Mouse (Mus musculus): ENCODE measurements around the gene Capzb.
A peak's percentile ranks its signal among the peaks of the same experiment; 100 is the strongest.

Capzb gene

DNA sequence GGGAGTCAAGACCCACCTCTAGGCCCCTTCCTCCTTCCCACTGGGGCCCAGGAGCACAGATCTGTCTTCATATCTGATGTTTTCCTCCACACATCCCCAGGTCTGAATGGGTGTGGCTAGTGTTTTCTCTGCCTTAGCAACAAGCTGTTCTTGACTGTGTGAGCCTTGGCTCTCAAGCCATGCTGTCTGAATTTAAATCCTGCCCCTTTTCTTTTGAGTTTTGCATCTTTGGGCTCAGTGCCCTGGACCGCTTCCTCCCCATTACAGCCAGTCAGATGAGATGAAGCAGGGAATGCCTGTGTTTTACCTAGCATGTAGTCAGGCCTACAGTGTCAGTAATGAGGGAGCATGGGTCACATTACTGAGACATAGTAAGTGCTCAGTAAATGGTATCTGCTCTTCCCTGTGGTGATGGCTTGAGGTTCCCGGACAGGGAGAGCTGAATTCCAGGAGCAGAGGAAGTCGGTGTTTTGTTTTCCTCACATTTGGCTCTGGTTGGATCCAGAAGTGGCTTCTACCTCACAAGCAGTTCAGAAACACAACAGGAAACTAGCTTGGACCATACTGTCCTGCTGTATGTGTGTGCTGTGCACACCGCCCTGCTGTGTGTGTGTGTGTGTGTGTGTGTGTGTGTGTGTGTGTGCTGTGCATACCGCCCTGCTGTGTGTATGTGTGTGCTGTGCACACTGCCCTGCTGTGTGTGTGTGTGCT, 16.6 kb downstream of the Capzb start:
- no peak for DNase-seq

DNA sequence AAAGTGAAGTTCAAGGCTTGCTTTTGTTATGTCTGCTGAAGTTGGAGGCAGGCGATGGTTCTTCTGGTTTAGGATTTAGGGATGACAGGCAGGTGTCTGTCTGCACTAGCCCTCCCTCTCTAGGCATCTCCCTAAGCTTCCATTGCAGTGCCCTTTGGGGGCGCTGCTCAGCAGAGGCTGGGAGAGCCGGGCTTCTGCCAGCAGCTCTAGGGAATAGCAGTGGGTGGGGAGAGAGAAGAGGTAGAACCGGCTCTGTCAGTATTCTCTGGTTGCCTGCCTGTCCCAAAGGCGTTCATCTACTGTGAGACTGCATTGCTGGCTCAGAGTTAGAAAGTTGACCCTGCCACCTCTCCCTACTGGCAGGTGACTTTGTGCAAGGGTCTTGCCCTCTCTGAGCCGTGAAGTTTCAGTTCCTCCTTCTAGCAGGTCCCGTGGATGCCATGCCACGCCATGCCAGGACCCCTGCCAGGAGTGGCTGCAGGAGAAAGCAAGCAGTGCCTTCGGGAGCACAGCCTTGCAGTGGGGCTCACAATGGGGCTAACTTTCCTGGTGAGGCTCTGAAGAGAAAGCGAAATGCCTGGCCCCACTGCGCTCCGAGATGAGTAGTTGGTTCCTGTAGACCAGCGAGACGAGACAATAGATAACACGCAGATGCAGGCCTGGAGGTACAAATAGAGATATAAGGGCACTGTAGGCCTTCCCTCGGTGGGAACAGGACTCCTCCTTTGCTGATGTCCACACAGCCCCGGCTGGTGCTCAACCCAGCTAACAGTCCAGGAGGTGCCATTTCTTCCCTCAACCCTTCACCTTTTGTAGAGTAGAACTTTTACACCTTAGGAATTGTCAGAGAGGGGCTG, 19.5 kb downstream of the Capzb start:
- peak in 1 of 2 experiments; percentile 55 for DNase-seq

DNA sequence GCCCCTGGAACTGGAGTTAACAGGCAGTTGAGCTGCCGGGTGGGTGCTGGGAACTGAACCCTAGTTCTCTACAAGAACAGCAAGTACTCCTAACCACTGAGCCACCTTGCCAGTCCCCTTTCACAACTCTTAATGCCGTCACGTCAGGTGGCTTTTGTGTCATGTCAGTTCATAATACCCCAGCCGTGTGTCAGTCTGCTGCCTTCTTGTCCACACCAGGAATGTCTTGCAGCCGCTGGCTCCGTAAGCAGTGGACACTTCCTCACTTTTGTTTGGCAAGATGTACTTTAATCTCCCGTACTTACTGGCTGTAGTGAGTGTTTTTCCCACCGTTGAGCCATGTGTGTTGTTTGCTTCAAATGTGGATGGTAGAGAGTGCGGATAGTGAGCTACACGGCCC, 20.4 kb downstream of the Capzb start:
- no peak for DNase-seq

DNA sequence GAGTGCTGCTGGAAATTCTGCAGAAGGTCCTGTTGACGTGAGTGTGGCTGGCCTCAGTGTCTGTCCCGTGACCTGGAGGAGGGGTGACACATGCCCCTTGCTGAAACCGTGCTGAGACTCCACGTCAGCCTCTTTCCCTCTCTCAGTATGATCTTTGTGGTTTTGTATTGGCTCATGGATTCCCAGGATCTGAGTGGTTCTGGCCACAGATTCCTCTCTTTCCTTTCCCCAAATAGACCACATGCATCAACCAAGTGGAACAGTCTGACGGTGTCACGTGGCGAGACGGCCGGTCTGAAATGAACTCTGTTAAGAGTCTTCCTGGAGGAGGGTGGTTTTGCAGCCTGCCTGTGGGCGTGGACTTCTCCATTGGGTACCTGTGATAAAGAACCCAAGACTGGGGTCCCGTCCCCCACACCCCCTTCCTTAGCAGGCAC, 21.3 kb downstream of the Capzb start:
- no peak for DNase-seq

DNA sequence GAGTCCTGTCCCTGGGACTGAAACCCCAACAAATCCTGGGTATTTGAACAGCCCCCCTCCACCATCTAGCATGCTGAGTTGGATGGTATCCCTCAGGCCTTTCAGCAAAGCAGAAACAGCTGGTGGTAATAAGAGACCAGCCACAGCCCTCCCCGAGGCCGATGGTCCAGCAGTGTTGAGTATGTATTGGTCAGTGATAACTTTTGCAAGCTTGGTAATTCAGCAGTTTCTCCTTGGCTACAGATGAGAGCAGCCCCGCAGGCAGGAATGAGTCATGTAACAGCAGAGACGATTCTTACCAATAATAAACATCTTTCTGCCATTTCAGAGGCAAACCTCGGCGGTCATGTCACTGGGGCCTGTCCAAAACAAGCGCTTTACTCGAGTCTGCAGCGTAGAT, 23.9 kb downstream of the Capzb start:
- no peak for DNase-seq

DNA sequence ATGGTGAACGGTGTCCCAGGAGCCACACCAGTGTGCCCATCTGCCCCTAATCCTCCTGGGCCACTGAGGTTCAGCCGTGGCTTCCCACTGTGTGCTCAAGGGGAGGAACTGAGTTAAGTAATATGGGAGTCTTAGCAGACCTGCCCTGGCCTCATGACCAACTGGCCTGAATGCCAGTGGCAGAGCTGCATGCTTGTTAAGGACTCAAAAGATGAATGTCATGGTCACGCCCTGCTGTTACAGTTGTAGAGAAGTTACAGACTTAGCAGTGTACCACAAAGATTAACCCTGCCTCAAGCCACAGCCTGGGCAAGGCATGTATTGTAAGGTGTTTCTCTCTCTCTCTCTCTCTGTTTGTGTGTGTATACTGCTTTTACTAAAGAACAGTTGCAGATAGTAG, 25.8 kb downstream of the Capzb start:
- DNase-seq = no peak

DNA sequence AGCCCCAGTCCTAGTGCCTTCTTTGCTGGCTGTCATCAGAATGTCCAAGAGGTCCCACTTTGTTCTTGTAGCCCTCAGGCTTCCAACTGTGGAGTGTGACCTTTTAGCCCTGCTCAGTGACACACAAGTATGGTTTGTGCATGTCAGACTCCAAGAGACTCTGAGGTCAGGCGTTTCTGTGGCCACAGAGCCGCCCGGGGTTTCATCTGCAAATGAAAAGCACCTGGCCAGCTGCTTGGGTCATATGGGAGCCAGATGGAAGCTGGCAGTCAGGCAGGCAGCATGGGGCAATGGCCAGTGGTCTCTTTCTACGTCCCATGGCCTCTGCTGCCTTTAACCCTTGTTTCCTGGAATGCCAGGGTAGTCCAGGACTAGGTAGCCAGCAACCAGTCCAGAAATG, 27.0 kb downstream of the Capzb start:
- no peak for DNase-seq

DNA sequence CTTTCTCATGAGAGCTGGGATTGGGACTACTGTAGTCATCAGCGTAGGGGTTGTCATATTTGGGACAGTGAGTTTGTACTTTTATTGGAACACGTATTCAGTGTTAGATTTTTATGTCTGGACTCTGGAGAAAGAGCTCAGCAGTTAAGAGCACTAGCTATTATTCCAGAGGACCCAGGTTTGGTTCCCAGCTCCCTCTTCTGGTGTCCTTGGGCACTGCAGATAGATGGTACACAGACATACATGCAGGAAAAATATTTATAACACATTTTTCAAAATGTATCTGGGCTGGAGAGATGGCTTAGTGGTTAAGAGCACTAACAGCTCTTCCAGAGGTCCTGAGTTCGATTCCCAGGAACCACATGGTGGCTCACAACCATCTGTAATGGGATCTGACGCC, 28.3 kb downstream of the Capzb start:
- no peak for DNase-seq

DNA sequence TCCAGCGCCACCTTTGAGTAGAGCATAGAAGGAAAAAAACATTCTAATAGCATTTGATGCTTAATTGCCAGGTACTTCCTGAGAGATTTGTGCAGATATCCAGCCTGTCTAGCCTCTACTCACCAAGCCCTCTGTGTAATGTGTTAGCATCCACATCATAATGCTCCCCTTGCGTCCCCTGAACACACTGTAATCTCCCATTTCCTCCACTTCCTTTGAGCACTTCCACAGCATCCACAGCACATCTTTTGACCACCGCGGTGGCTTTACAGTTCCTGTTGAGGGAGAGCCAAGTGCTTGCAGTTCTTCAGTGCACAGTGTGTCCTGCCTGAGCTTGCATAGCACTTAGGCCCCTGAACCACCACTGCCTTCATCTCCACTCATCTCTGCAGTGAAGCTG, 29.1 kb downstream of the Capzb start:
- no peak for DNase-seq

DNA sequence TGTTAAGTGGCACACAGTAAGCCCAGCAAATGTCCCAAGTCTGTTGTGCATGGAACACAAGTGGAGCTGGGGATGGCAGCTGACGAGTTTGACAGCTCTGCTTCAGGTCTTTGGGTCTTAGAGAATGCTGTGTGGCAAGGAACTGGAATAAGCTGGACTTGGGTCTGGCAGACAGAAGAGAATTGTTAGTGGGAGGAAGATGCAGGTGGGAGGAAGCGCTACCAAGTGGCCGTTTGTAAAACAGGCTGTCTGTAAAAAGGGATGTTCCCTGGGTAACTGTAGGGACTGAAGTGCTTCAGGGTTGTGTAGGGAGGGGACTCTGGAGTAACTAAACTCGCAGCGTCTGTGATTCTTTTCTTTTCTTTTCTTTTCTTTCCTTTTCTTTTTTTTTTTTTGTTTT, 32.4 kb downstream of the Capzb start:
- DNase-seq = no peak

DNA sequence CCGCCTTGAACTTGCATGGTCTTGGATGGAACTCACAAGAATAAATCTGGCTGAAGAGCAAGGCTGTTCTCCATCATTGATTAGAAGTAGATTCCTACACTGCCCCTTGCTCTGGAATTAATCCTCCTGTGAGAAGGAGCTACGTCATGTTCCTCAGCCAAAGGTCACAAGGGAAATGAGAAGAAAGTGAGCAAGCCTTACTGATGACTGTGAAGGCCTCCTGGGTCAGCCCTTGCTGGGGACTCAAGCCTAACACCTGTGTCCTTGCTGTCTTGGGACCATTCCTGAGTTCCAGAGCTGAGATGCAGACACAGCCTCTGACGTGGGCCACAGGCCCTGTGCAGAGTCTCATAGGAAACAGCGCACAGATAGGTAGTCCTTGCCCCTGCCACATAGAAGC, 33.2 kb downstream of the Capzb start:
- no peak for DNase-seq

DNA sequence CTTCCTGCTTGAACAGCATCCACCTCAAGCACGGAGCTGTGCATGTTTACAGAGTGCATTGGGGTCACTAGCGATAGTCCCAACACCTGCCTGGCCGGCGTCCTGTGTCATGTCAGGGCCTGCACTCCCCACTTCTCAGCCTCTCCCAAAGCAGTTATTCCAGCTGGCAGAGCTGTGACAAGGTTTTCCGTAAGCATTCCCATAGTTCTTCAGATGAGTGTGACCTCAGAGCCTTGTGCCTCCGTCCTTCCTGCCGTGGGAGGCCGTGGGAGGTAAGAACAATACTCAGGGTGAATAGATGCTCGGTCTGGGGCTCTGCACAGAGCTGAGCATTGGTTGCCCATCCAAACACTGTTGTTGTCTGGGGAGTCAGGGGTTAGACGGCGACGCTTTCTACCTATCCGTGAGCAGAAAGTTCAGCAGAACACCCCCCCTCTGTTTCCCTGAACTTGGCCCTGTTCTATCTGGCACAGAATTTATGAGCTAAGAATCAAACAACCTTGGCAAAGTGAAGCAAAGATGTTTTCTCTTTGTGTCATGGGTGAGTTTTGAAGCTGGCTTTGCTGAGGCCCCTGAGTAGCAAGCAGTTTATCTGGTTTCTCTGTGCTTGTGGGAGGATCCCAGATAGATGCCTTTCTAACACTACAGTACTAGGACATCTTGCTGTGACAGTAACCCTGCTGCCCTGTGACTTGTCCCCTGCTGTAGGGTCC, 34.0 kb downstream of the Capzb start:
- no peak for DNase-seq

DNA sequence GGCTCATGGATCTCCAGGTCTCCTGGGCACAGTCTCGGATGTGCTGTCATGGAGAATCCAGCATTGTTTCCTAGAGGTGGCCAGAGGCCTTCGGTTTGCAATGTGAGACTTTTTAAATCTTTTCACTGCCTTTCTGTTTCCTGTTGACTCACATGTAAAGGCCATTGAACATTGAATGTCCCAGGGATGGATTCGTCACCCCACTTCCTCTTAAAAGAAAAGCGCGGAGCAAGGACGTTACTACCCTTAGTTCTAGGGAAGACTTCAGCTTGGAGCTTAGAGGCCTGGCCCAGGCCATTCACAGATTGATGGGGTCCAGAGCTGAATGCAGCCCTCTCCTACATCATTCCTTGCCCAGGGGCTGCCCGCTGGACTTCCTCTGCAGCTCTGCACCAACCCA, 35.2 kb downstream of the Capzb start:
- no peak for DNase-seq

DNA sequence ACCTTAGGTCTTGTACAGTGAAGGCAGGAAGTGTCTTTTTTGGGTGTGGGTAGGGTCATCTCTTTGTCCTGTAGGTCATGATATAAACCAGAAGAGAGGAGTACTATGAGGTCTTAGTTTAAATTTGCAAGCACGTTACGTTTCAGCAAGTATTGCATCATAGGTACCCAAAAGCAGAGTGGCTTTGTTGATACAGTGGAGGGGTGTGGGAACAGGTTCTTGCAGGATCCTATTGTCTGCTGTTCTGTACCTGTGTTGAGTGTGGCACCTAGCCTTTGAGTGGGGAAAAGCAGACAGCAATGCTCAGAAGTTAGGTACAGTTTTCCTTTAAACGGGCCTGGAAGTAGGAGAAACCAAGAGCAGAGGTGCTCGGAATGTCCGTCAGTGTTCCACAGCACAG, 36.6 kb downstream of the Capzb start:
- no peak for DNase-seq

DNA sequence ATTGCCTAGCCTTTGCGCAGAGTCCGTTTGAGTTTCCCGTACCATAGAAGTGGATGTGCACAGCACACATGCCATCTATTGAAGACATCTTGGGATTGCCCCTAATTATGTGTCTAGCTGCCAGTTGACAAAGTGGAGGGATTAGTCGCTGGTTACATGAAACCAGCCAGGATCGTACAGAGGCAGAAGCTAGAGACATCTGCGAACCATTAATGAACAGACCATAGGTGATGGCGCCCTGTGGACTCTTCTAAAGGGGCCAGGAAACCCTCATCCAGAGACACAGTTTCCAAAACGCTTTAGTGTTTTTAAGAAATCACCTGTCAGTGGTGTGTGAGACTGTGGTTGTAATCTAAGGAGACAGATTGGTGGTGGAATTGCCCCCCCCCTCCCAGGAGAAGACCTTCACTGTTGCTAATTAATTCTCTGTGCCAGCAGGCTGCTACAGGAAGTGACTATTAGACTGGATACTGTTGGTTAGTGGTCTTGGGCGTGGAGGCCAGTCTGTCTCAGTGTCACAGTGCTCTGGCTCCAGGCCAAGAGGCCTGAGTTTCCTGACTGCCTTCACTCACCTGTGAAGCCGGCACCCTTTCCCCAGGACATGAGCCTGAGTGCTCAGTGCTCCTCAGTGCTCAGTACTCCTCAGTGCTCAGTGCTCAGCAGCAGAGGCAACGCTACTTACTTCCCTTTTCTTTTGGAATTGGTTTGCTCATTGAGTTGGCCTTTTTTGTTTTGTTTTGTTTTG, 37.8 kb downstream of the Capzb start:
- peak in 1 of 2 experiments; percentile 52 for DNase-seq

DNA sequence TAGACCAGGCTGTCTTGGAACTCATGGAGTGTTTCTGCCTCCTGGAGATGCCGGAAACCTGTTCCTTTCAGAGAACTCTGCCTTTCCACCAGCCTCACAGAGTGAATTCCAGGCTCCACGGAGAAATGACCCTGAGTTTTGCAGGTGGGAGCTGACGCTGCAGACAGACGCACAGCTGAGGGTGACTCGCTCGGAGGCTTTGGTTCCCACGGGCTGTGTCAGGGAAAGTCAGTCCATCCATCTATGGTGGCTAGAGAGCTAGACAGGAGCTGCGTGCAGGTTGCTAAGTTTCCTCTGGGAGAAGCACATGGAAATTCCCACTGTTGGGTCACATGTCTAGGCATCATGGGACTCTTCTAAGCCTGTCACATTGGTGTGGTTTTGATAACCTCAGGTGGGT, 38.5 kb downstream of the Capzb start:
- no peak for DNase-seq

DNA sequence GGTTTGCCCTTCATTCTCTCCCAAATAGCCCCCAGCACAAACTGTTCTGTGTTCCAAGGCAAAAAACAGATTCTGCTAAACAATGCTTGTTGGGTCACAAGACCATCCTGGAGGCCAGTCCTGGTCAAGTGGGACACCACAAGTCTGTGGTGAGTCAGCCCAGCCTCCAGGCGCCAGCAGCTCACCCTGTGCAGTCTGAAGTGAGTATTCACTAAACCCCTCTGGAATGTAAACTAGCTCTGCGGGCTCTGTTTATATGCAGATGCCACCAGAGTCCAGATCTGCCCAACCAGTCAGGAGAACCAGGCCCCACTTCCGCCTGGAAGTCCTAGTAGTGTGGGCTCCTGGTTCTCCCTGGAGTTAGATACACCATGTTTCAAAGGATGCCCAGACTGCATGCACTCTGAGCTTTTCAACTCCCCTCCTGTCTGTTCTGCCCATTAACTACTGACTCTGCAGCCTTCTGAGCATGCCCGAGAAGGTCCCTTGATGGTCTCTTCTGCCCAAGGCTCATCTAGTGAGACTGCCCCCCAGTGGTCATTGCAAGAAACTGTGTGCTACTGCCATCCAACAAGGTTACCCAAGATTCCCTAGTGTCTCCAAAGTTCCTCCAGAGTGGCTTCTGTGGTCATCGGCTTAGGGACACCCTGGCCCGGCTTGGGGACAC, 39.9 kb downstream of the Capzb start:
- peak in 1 of 2 experiments; percentile 65 for DNase-seq

DNA sequence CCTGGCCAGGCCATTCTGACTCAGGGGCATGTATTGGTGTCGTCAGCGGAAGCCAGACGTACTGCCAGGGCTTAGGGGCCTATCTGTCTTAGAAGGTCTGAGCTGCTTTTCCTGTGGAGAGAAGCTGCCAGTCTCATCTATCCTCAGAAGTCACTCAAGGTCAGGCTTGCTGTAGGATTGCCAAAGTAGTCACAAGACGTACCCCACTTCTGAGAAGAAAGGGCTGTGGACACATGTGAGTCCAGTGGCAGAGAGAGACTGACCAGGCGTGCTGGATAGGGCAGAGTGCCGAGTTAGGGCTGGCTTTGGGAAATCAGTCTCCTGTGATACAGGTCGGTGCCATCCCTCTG, 40.4 kb downstream of the Capzb start:
- DNase-seq = no peak

DNA sequence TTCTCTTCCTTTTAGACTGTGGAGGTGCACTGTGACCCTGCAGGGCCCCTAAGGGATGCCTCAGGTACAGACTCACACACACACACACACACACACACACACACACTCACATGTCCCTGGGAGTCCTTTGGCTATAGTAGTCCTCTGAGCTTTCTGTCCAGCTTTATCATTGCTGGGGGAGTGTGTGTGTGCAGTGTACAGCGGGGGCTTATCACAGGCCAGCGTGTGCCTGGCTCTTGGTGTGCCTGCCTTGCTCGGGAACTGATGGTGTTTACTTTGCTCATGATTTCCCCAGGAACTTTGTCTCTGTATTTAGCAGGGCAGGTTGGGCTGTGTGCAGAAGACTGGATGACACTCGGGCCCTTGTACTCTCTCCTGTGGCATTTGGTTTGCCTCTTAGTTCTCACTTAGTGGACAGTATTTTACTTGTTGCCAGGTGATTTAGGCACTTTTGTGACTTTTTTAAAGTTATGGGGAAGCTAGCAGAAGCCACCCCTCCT, 41.1 kb downstream of the Capzb start:
- DNase-seq = no peak

DNA sequence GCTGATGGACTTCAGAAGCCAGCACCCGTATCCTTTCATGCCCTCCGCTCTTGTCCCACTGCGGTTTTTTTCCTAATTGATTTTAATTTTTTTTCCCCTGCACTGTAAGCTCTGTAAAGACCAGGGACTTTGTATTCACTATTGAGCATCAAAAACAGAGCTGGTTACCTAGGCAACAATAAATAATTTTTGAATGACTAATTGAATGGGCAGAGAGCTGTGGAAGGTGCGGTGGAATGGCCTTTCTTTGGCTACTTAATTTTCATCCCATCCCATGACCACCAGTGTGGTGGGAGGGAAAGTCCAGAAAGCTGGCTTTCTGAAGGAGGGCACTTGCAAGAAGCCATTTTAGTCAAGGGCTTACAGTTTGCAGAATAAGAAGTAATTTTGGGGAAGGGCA, 41.6 kb downstream of the Capzb start:
- no peak for DNase-seq

DNA sequence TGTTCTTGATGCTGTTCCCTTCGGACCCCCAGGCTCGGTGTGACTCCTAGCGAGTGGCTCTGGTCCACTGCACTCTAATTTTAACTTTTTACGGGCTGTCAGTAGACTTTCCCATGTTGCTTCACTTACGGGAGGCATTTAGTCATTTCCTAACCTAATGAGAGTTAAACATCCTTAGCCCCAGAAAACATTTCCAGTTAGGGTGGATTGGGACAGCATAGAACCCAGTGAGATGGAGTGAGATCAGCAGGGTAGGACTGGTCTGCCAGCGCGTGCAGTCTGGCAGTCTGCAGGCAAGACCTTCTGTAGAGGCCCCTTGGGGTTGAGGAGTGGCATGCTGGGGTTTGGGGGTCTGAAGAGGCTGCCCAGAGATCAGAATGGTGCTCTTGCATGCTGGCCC, 42.9 kb downstream of the Capzb start:
- no peak for DNase-seq

DNA sequence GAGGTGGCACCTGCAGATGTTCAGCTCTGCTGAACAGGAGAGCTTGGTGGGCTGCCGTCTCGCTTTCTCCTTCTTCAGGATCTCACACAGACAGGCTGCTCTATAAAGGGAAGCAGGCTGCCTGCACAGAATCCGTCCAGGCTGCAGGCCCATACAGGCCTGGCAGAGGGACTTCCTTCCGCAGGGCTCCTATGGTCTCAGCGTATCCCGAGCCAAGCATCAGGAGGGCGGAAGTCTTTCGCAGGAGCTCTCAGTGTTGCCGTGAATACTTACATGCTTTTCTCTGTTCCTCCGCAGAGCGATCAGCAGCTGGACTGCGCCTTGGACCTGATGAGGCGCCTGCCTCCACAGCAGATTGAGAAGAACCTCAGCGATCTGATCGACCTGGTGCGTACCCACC, 45.9 kb downstream of the Capzb start:
- no peak for DNase-seq
